Mouse (Mus musculus) splenic B cell, adult 2 months (primary cell): ENCODE measurements around the gene Mapkapk3.

Experiments
- DNase-seq: peaks from one replicate; pipeline ENCODE4 v3.0.0-alpha.2; 2011; ENCODE audit warnings: low read depth, low spot score
- H3K27me3 ChIP-seq: 2 replicates; pipeline ENCODE4 v1.6.1; 2012; ENCODE audit warnings: mild to moderate bottlenecking, low read length, moderate library complexity, mixed read lengths; ENCODE audit not compliant: control insufficient read depth, poor library complexity, insufficient read depth, severe bottlenecking
- H3K36me3 ChIP-seq: 2 replicates; pipeline ENCODE4 v1.6.1; 2012; ENCODE audit warnings: mild to moderate bottlenecking, low read length, moderate library complexity, mixed read lengths; ENCODE audit not compliant: control insufficient read depth, poor library complexity, insufficient read depth, severe bottlenecking

Gene Mapkapk3

GRCm38 (mm10) chr9:107289211-107290076, at the start of gene Mapkapk3:
TSS of gene Mapkapk3 (minus strand) at chr9:107289877.
- H3K36me3 ChIP-seq: no peaks in the 10 kb centered on the region
- H3K27me3 ChIP-seq: no peaks in the 10 kb centered on the region
- DNase-seq: peak; percentile 96

GRCm38 (mm10) chr9:107338172-107338883, 48.7 kb upstream of the Mapkapk3 start, which contains the start of gene Hemk1:
TSS of gene Hemk1 (minus strand) at chr9:107338350.
- no peaks in the 10 kb centered on the region for H3K27me3 ChIP-seq
- no peaks in the 10 kb centered on the region for H3K36me3 ChIP-seq
- DNase-seq: peak; percentile 87

- H3K27me3 ChIP-seq: no peaks in the 10 kb centered on the region
- DNase-seq: no peak
- no peaks in the 10 kb centered on the region for H3K36me3 ChIP-seq
Measured at GRCm38 (mm10) chr9:107336386-107336785, 46.7 kb upstream of the Mapkapk3 start.

GRCm38 (mm10) chr9:107335909-107336308, 46.2 kb upstream of the Mapkapk3 start:
- Histone ChIP-seq H3K27me3 (no peaks in the 10 kb centered on the region), H3K36me3 (no peaks in the 10 kb centered on the region)
- DNase-seq: peak; percentile 83

GRCm38 (mm10) chr9:107335046-107335445, 45.4 kb upstream of the Mapkapk3 start:
- peak; percentile 24 for DNase-seq
- Histone ChIP-seq H3K36me3 (no peaks in the 10 kb centered on the region), H3K27me3 (no peaks in the 10 kb centered on the region)

GRCm38 (mm10) chr9:107334356-107334755, 44.7 kb upstream of the Mapkapk3 start:
- no peaks in the 10 kb centered on the region for H3K36me3 ChIP-seq
- no peak for DNase-seq
- no peaks in the 10 kb centered on the region for H3K27me3 ChIP-seq

GRCm38 (mm10) chr9:107333686-107334085, 44.0 kb upstream of the Mapkapk3 start:
- H3K27me3 ChIP-seq: no peaks in the 10 kb centered on the region
- no peaks in the 10 kb centered on the region for H3K36me3 ChIP-seq
- DNase-seq: no peak

GRCm38 (mm10) chr9:107330791-107331190, 41.1 kb upstream of the Mapkapk3 start:
- no peak for DNase-seq
- Histone ChIP-seq H3K27me3 (no peaks in the 10 kb centered on the region), H3K36me3 (no peaks in the 10 kb centered on the region)

GRCm38 (mm10) chr9:107327879-107328620, 38.4 kb upstream of the Mapkapk3 start:
- H3K27me3 ChIP-seq: no peaks in the 10 kb centered on the region
- H3K36me3 ChIP-seq: no peaks in the 10 kb centered on the region
- no peak for DNase-seq

- Histone ChIP-seq H3K27me3 (no peaks in the 10 kb centered on the region), H3K36me3 (no peaks in the 10 kb centered on the region)
- no peak for DNase-seq
Measured at GRCm38 (mm10) chr9:107325904-107326303, 36.2 kb upstream of the Mapkapk3 start.

- no peaks in the 10 kb centered on the region for H3K27me3 ChIP-seq
- no peak for DNase-seq
- no peaks in the 10 kb centered on the region for H3K36me3 ChIP-seq
Measured at GRCm38 (mm10) chr9:107324799-107325561, 35.3 kb upstream of the Mapkapk3 start.

- H3K36me3 ChIP-seq: no peaks in the 10 kb centered on the region
- no peak for DNase-seq
- H3K27me3 ChIP-seq: no peaks in the 10 kb centered on the region
Measured at GRCm38 (mm10) chr9:107323558-107323957, 33.9 kb upstream of the Mapkapk3 start.

GRCm38 (mm10) chr9:107322461-107323050, 32.9 kb upstream of the Mapkapk3 start:
- DNase-seq: no peak
- no peaks in the 10 kb centered on the region for H3K36me3 ChIP-seq
- no peaks in the 10 kb centered on the region for H3K27me3 ChIP-seq

- H3K36me3 ChIP-seq: no peaks in the 10 kb centered on the region
- no peaks in the 10 kb centered on the region for H3K27me3 ChIP-seq
- DNase-seq: no peak
Measured at GRCm38 (mm10) chr9:107315791-107316190, 26.1 kb upstream of the Mapkapk3 start.
